Mouse (Mus musculus) liver (tissue): Measurements from ENCODE around the gene Mtf1.

Experiments
- DNase-seq: peaks from one replicate; pipeline ENCODE4 v3.0.0-alpha.2; 2020; ENCODE audit warnings: mixed read lengths

Gene Mtf1

DNA sequence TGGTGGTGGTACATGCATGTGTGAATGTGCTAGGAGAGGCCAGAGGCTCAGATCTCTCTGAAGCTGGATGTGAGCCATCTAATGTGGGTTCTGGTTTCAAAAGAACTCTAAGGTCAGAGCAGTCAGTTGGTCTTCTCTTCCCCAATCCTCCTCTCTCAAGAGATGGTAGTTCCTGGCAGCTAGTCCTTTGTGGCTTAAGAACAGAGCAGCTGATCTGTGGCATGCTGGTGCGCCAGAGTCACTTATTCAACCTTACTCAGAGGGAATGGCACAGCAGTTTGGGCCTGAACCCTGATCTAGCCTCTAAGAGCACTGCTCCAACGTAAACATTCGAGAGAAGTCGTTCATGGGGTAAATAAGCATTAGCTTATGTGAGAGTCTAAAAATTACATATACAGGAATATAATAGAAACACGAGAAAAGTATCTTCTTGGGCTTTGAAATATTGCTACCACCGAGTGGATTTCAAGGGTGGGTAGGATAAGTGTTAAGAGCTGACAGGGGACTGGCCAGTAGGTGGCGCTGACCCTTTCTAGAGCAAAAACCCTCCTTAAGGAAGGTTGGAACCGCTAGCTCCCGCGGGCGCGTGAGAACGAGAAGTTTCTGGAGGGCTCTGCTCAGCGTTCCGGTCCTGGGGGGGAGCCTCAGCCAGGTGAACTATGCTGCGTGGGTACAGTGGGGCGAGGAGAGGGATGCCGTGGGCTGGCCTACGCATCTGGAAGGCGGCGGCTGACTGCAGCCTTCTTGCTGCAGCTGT, at the start of gene Mtf1:
Mtf1 (plus strand) TSS at position 553 of the 757 bp plus-strand sequence.
- peak; percentile 93 for DNase-seq

DNA sequence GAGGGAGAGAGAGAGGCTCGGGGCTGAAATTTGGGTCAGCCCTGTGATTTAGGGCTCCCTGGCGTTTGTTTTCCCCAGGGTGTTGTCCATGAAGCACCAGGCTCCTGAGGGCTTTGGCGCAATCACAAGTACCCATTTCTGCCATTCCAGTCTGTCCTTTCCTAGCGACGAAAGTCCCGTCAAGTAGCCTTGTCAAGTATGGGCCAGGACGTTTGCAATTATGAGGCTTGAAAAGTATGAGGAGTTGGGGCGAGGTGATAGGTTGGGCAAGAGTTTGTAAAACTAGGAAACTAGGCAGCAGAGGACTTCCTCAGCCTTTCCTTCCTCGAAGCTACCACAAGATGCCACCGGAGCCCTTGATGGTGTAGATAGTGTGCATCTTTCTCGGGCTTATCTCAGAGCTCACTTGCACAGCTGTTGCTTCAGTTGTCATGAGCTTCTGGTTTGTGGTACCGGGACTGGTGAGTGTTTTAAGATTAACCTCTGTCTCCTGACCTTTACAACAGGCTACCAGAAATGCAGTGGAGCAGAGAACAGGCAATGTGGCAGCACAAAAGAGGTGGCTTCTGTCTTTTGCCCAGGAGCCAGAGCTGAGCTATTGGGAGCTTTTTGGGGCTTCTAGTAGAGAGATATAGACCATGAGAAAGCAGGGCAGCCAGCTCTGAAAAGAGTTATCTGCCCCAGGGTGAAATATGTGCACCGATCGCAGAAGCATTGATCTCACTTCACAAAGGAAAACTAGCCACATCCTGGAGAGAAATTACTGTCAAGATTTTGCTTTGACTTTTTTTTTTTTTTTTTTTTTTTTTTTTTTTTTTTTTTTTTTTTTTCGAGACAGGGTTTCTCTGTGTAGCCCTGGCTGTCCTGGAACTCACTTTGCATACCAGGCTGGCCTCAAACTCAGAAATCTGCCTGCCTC, 49.4 kb upstream of the Mtf1 start:
- peak; percentile 78 for DNase-seq

DNA sequence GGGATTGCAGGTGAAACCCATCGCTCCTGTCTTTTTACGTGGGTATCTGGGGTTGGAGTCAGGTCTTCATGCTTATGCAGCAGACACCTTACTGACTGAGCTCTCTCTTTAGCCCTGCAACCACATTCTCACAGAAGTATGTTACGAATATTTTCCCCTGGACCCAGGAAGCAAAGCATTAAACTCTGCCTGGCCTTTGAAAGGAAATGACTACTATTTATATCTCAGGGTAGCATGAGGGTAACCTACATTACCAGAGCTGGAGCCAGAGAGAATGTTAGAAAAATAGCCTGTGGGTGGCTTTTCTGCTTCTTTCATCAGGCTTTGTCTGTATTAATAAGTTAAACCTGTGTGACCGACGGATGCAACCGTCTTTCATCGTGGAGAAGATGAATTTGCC, 46.4 kb upstream of the Mtf1 start:
- no peak for DNase-seq

DNA sequence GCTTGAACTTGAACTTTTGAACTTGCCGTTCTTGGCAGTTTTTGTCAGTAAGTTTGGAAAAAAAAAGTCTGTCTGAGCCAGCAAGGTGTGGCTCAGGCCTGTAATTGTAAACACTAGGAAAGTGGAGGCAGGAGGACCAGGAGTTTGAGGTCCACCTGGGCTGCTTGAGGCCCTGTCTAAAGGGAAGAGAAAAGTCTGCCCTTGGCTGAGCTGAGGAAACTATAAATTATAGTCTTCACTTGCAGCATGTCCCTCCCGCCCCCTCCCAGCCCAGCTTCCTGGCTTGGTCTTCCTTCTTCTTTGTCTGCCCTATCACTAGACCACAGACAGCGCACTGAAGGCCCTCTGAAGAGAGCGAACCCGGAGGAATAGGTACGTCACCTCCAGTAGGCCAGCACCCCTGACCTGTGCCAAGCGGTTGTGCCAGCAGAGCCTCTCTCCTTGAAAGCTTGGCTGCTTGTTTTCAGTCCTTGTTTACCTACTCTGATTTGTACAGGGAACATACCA, 42.5 kb upstream of the Mtf1 start:
- peak; percentile 52 for DNase-seq

- no peak for DNase-seq
Observed at GRCm38 (mm10) chr4:124761201-124761600, 40.7 kb upstream of the Mtf1 start.

DNA sequence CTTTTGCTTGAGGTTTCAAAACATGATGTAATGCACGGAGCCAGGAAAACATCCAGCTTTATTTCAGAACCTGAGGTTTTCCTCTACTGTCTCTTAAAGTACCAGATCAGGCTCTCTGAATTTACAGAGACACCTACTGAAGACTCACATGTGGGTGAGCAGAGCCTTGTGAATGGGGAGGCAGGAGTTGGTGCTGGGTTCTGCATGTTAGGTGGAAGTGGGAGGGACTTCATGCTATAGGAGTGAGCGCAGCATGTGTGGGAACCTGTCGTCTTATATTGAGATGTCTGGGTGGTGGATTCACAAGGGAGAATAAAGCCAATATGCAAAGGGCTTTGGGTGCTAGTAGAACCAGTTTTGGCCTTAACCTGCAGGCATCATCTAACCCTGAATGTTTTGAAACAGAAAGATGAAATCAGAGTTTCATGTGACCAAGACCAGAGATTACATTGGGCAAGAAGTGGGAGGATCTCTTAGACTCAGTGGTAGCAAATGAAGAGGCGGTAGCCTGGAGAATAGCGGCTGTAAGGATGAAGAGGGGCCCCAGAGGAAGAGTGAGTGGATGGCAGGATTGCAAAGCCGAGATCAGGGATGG, 38.9 kb upstream of the Mtf1 start:
- no peak for DNase-seq

DNA sequence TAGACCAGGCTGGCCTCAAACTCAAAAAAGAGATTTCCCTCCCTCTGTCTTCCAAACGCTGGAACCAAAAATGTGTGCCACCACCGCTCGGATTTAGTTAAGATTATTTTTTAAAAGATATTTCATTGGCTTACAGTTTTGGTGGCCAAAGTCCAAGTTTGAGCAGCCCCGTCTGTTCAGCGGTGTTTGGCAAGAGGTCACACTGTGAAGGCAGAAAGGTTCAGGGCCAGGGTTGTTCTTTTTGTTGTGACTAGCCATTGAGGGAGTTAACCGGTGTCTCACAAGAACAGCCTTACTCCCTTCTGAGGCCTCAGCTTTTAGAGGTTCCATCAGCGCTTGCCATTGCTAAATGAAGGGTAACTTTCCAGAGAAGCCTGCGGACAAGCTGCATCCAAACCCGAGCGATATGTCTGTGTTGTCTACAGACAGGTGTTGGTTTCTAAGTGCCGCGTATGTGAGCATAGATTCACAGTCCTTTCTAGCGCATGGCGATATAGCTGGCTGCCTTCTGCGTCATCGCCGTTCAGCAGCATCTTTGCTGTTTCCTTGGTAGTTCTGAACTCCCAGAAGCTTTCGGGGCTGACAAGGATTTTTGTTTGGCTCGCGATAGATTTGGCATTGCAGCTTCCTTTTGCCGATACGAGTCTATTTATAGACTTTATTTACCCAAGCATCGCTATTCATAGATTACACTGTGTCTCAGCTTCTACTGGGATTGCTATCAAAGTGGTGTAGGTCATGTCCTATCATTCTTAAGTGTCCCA, 35.9 kb upstream of the Mtf1 start:
- DNase-seq = no peak

DNA sequence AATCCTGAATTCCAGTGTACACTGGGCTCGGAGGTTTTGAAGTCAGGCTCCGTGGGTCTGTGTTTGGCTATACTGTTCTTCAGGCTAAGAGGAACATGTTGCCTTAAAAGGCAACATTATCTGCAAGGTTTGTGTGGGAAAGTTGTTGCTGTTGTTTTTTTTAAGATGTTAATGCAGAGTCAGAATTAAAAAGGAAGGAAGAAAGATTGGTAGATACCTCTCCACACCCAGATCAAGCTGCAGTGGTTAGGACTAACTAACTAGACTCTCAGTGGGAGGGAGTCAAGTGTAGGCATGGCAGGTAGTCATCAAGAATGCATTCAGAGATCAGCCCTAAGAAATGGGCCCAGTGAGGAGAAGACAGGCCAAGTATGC, 35.4 kb upstream of the Mtf1 start:
- DNase-seq = no peak

- DNase-seq = peak; percentile 50
Observed at GRCm38 (mm10) chr4:124768963-124769591, 32.8 kb upstream of the Mtf1 start.

- DNase-seq = no peak
Observed at GRCm38 (mm10) chr4:124770624-124771023, 31.3 kb upstream of the Mtf1 start.

DNA sequence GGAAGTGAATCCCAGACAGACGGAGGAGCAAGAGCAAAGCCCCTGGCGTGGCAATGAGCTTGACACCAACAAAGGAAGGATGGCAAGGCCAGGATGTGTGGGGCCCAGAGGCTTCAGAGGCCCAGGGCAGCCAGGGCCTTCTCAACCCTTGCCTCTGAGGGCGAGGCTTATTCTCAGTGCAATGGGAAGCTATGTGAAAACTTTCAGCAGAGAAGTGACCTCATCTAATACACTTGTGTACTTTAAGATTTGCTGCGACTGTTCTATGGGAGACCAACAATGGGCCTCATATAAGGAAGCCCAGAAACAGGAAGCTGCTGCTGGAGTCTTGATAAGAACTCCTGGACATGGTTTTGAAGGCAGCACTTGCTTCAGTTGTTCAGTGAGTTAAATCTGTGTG, 29.8 kb upstream of the Mtf1 start:
- DNase-seq = peak; percentile 15

DNA sequence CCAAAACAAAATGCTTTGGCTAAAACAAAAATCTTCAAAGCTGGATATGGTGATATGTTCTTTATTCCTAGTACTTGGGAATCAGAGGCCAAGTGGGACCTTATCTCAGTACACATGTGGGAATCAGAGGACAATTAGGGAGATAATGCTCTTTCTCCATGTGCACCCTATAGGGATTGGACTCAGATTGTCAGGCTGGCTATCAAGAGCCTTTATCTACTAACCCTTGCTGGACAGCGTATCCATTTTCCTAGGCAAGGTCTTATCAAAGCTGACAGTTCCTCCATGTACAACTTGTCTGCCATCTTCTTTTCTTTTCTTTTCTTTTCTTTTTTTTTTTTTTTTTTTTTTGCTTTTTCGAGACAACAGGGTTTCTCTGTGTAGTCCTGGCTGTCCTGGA, 28.5 kb upstream of the Mtf1 start:
- DNase-seq = no peak

DNA sequence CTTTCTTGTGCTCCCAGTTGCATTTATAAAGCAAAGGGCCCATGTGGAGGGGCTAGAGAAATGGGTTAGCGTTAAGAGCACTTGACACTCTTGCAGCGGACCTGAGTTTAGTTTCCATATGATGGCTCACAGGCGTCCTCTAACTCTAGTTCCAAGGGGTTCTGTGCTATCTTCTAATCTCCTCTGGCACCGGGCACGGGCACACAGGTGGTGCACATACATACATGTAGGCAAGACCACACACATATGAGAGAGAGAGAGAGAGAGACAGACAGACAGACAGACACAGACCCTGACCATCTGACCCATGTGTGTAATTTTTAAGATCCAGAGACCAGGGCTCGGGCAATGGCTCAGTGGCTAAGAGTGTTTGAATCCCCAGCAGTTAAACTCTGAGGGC, 27.9 kb upstream of the Mtf1 start:
- DNase-seq = peak; percentile 32

GRCm38 (mm10) chr4:124774429-124774828, 27.5 kb upstream of the Mtf1 start:
- peak; percentile 82 for DNase-seq

DNA sequence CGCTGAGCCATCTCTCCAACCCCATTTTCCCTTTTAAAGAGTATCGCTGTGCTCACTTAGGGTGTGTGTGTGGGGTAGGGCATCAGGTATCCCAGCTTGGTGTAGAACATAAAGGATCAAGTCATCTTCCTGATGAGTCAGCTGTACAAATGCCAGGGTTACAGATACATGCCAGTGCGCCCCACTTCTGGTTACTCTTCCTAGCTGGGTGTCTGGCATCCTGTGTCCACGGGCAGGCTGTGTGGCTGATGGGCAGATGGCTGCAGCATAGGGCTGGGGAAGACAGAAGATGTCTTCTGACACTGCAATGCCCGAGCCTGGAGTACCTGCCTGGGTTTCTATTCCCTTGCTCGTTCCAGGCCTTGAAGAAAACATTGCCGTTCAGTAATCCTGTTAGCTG, 20.5 kb upstream of the Mtf1 start:
- DNase-seq = no peak

DNA sequence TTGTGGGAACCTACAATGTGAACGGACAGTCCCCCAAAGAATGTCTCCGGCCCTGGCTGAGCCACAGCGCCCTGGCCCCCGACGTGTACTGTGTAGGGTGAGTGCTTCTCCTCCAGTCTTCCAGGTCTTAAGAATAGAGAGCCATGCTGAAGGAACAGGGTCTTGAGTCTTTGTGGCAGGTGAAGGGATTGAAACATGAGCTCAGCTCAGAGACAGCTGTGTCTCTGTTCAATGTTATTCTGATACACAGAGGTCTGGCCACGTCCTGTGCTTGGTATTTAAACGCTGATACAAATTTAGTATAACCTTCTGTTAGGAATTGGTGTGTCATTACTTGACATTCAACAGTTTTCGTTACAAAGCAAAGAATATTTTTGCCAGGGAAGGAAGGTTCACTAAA, 19.5 kb upstream of the Mtf1 start:
- DNase-seq = no peak

- no peak for DNase-seq
Observed at GRCm38 (mm10) chr4:124783937-124784336, 18.0 kb upstream of the Mtf1 start.

DNA sequence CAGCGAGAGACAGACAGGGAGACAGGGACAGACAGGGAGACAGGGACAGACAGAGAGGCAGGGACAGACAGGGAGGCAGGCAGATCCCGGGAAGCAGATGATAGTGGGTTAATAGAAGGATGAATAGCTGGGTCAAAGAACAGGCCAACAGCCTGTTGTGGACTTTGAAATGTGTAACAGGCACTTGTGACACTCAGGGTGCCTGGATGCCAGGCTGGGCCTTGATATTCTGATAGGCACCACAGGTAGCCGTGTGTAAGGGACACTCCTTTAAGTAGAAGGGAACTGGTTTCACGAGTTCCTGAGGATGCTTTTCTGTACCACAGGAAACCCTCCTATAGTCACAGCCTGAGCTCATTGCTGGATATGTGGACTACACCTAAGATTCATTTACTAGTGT, 11.9 kb upstream of the Mtf1 start:
- no peak for DNase-seq

- no peak for DNase-seq
Observed at GRCm38 (mm10) chr4:124792114-124792513, 9.8 kb upstream of the Mtf1 start.

DNA sequence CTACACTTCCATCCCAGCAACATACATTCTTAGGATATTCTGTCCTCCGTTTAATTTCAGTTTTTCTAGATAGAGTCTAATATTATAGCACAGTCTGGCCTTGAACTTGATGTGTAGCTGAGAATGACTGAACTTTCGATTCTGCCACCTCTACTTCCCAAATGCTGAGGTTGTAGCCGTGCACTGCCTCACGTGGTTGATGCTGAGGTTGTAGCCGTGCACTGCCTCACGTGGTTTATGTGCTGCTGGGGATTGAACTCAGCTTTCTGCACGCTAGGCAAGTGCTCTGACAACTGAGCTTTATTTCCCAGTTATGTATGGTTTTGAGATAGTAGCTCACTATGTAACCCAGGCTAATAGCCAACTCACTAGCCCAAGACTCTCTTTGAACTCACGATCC, 5.8 kb upstream of the Mtf1 start:
- no peak for DNase-seq

- no peak for DNase-seq
Observed at GRCm38 (mm10) chr4:124796913-124797312, 5.0 kb upstream of the Mtf1 start.
